Mouse (Mus musculus): Measurements from ENCODE around the gene Bcl2l1. TPM values are rescaled to one million over a fixed set of nuclear protein-coding genes. Genes with fewer than 3 reads are reported as not detected.

Gene Bcl2l1
- polyA plus RNA-seq, 1 experiment, result 97.4 TPM

DNA sequence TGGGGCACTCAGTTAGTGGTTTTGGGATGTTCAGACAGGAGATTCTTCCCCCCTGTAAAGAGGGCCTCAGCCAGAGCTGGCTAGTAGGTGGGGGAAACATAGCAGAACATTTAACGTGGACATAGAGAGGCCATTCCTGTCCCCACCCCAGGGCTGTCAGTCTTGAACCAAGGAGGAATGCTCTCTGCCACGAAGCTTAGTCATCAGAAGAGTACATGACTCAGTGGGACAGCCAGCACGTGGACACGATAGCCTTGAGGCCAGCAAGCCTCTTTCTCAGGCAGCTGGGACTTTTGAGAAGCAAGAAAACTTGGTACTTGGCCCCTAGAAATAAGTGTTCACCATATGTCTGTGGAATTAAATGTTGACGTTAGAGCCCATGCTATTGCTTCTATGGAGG is 48.9 kb downstream of the Bcl2l1 start:
- no peak overlapping the region for H3K4me3 ChIP-seq (replicated peaks; ENCODE audit: control insufficient read depth, low read depth, low read length)
- no peak overlapping the region for H3K27ac ChIP-seq (ENCODE audit: control insufficient read depth, insufficient read depth, low read depth, low read length, poor library complexity)
- TF ChIP-seq POLR2A (IDR thresholded peaks at IDR 0.05; ENCODE audit: borderline replicate concordance, control insufficient read depth, low read depth, low read length), result no peak
- 71% methylated on average over 5 of the region's 5 CpGs for WGBS
- peaks cover 1% of the 10 kb centered on the region for H3K4me1 ChIP-seq (ENCODE audit: control insufficient read depth, insufficient read depth, low read length)

GRCm38 (mm10) chr2:152781031-152781711 is 50.4 kb downstream of the Bcl2l1 start:
- H3K4me1 ChIP-seq (ENCODE audit: control insufficient read depth, insufficient read depth, low read length), result peaks cover 1% of the 10 kb centered on the region
- H3K27ac ChIP-seq (ENCODE audit: control insufficient read depth, insufficient read depth, low read depth, low read length, poor library complexity), result no peak overlapping the region; the same call in 1 of the 2 replicates
- H3K4me3 ChIP-seq (replicated peaks; ENCODE audit: control insufficient read depth, low read depth, low read length), result no peak overlapping the region
- WGBS, result 51% methylated on average over 3 of the region's 3 CpGs
- TF ChIP-seq POLR2A (IDR thresholded peaks at IDR 0.05; ENCODE audit: borderline replicate concordance, control insufficient read depth, low read depth, low read length) (no peak), CTCF (IDR thresholded peaks at IDR 0.05; ENCODE audit: control insufficient read depth, insufficient read depth, low read length) (no peak)

GRCm38 (mm10) chr2:152780466-152780865 is 51.1 kb downstream of the Bcl2l1 start:
- peaks cover 1% of the 10 kb centered on the region for H3K4me1 ChIP-seq (ENCODE audit: control insufficient read depth, insufficient read depth, low read length)
- TF ChIP-seq POLR2A (IDR thresholded peaks at IDR 0.05; ENCODE audit: borderline replicate concordance, control insufficient read depth, low read depth, low read length) (no peak), CTCF (IDR thresholded peaks at IDR 0.05; ENCODE audit: control insufficient read depth, insufficient read depth, low read length) (no peak)
- WGBS, result 58% methylated on average over 2 of the region's 2 CpGs
- H3K4me3 ChIP-seq (replicated peaks; ENCODE audit: control insufficient read depth, low read depth, low read length), result no peak overlapping the region
- H3K27ac ChIP-seq (ENCODE audit: control insufficient read depth, insufficient read depth, low read depth, low read length, poor library complexity), result no peak overlapping the region

GRCm38 (mm10) chr2:152777081-152777480 is 54.4 kb downstream of the Bcl2l1 start:
- H3K27ac ChIP-seq (ENCODE audit: control insufficient read depth, insufficient read depth, low read depth, low read length, poor library complexity), result no peak overlapping the region
- TF ChIP-seq CTCF (IDR thresholded peaks at IDR 0.05; ENCODE audit: control insufficient read depth, insufficient read depth, low read length) (no peak), POLR2A (IDR thresholded peaks at IDR 0.05; ENCODE audit: borderline replicate concordance, control insufficient read depth, low read depth, low read length) (no peak)
- no peak overlapping the region for H3K4me3 ChIP-seq (replicated peaks; ENCODE audit: control insufficient read depth, low read depth, low read length)
- WGBS, result 88% methylated on average over 3 of the region's 3 CpGs
- H3K4me1 ChIP-seq (ENCODE audit: control insufficient read depth, insufficient read depth, low read length), result peaks cover 2% of the 10 kb centered on the region; the same call in 1 of the 2 replicates

DNA sequence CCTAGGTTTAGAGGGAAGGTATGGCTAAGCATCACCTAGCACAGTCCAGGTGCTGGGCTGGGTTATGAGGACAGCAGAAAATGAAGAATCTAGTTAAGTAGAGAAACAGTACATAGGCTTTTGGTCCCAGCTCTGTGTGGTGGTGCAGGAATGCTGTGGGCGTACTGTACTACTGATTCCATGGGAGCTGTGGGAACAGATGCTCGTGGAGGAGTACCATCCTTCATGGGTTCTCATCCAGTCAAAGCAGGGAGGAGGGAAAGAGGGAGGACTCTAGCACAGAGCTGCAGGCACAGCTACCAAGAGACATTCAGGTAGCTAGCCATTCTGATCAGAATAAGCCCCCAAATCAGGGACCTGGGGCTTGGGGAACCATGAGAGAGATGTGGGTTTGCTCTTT is 55.1 kb downstream of the Bcl2l1 start:
- no peak for TF ChIP-seq POLR2A (IDR thresholded peaks at IDR 0.05; ENCODE audit: borderline replicate concordance, control insufficient read depth, low read depth, low read length)
- TF ChIP-seq CTCF (IDR thresholded peaks at IDR 0.05; ENCODE audit: control insufficient read depth, insufficient read depth, low read length), result no peak
- H3K27ac ChIP-seq (ENCODE audit: control insufficient read depth, insufficient read depth, low read depth, low read length, poor library complexity), result no peak overlapping the region
- H3K4me3 ChIP-seq (replicated peaks; ENCODE audit: control insufficient read depth, low read depth, low read length), result no peak overlapping the region
- WGBS, result 84% methylated on average over 2 of the region's 2 CpGs
- peaks cover 5% of the 10 kb centered on the region for H3K4me1 ChIP-seq (ENCODE audit: control insufficient read depth, insufficient read depth, low read length)

DNA sequence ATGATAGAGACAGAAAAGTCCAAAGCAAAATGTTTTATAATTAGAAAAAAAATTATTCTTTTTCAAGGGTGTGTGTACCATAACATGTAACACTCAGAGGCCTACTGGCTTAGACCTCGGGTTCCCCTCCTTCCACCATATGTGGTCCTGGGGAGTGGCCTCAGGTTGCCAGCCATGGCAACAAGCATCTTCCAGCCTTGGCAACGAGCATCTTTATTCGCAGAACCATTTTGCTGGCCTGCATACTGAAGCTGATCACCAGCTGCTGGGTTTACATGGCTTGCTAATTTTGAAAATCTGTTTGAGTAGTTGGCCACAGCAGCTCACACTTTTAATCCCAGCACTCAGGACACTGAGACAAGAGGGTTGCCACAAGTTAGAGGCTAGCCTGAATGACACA is 55.5 kb downstream of the Bcl2l1 start:
- TF ChIP-seq POLR2A (IDR thresholded peaks at IDR 0.05; ENCODE audit: borderline replicate concordance, control insufficient read depth, low read depth, low read length) (no peak), CTCF (IDR thresholded peaks at IDR 0.05; ENCODE audit: control insufficient read depth, insufficient read depth, low read length) (no peak)
- H3K4me3 ChIP-seq (replicated peaks; ENCODE audit: control insufficient read depth, low read depth, low read length), result no peak overlapping the region
- WGBS, result 83% methylated on average over 3 of the region's 3 CpGs
- H3K4me1 ChIP-seq (ENCODE audit: control insufficient read depth, insufficient read depth, low read length), result peaks cover 5% of the 10 kb centered on the region
- no peak overlapping the region for H3K27ac ChIP-seq (ENCODE audit: control insufficient read depth, insufficient read depth, low read depth, low read length, poor library complexity)

- Histone ChIP-seq H3K4me3 (replicated peaks; ENCODE audit: control insufficient read depth, low read depth, low read length) (no peak overlapping the region), H3K27ac (ENCODE audit: control insufficient read depth, insufficient read depth, low read depth, low read length, poor library complexity) (no peak overlapping the region), H3K4me1 (ENCODE audit: control insufficient read depth, insufficient read depth, low read length) (peaks cover 5% of the 10 kb centered on the region)
- TF ChIP-seq CTCF (IDR thresholded peaks at IDR 0.05; ENCODE audit: control insufficient read depth, insufficient read depth, low read length) (no peak), POLR2A (IDR thresholded peaks at IDR 0.05; ENCODE audit: borderline replicate concordance, control insufficient read depth, low read depth, low read length) (no peak)
- 41% methylated on average over 4 of the region's 4 CpGs for WGBS
Measured at GRCm38 (mm10) chr2:152775357-152775756, 56.2 kb downstream of the Bcl2l1 start.

DNA sequence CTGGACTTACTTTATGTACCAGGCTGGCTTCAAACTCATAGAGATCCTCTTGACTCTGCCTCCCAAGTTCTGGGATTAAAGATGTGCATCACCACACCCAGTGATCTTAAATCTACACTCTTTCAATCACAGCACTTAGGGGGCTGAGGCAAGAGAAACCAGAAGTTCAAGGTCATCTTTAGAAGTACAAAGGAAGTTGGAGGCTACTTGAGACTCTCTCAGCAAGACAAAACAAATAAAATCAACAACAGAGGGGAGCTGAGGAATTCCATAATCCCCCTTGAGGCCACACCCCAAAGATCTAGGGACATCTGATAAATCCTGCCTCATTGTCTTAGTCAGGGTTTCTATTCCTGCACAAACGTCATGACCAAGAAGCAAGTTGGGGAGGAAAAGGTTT is 59.3 kb downstream of the Bcl2l1 start:
- no peak overlapping the region for H3K27ac ChIP-seq (ENCODE audit: control insufficient read depth, insufficient read depth, low read depth, low read length, poor library complexity)
- peaks cover 4% of the 10 kb centered on the region for H3K4me1 ChIP-seq (ENCODE audit: control insufficient read depth, insufficient read depth, low read length)
- no peak overlapping the region for H3K4me3 ChIP-seq (replicated peaks; ENCODE audit: control insufficient read depth, low read depth, low read length)
- WGBS, result 23% methylated on average over 1 of the region's 1 CpGs
- TF ChIP-seq CTCF (IDR thresholded peaks at IDR 0.05; ENCODE audit: control insufficient read depth, insufficient read depth, low read length) (no peak), POLR2A (IDR thresholded peaks at IDR 0.05; ENCODE audit: borderline replicate concordance, control insufficient read depth, low read depth, low read length) (no peak)

- peaks cover 4% of the 10 kb centered on the region for H3K4me1 ChIP-seq (ENCODE audit: control insufficient read depth, insufficient read depth, low read length)
- TF ChIP-seq POLR2A (IDR thresholded peaks at IDR 0.05; ENCODE audit: borderline replicate concordance, control insufficient read depth, low read depth, low read length) (no peak), CTCF (IDR thresholded peaks at IDR 0.05; ENCODE audit: control insufficient read depth, insufficient read depth, low read length) (no peak)
- H3K4me3 ChIP-seq (replicated peaks; ENCODE audit: control insufficient read depth, low read depth, low read length), result no peak overlapping the region
- WGBS, result 39% methylated on average over 9 of the region's 9 CpGs
- H3K27ac ChIP-seq (ENCODE audit: control insufficient read depth, insufficient read depth, low read depth, low read length, poor library complexity), result no peak overlapping the region
Measured at GRCm38 (mm10) chr2:152771571-152771970, 60.0 kb downstream of the Bcl2l1 start.

All from bone marrow, adult 2 months (tissue).